Mouse (Mus musculus): ENCODE measurements around the gene Eif4enif1. TPM values are rescaled to one million over a fixed set of nuclear protein-coding genes. Genes with fewer than 3 reads are reported as not detected.
"Not testable (repeated sequence)": the region's sequence is repeated elsewhere in the genome, so short reads cannot be mapped to it uniquely, and the experiment has no call there.

Gene Eif4enif1
- total and polyA plus RNA-seq, 3 experiments = 42.8 to 235 (median 103) TPM

- not testable (repeated sequence) for H3K9ac ChIP-seq (ENCODE audit: control insufficient read depth, low read depth, low read length, poor library complexity, severe bottlenecking); H3K4me1 ChIP-seq (ENCODE audit: control insufficient read depth in 1 of 2, insufficient read depth in 2 of 2, low read length in 2 of 2); H3K9me3 ChIP-seq (replicated peaks; ENCODE audit: insufficient read depth, low read length); H3K79me2 ChIP-seq (ENCODE audit: control insufficient read depth, insufficient read depth, low read length, poor library complexity); H3K27me3 ChIP-seq (ENCODE audit: control insufficient read depth in 1 of 2, insufficient read depth in 2 of 2, low read length in 2 of 2); H3K4me3 ChIP-seq (ENCODE audit: control insufficient read depth in 1 of 2, insufficient read depth in 1 of 2, low read depth in 2 of 2, low read length in 2 of 2); H3K27ac ChIP-seq (ENCODE audit: control insufficient read depth, low read depth, low read length); H3K36me3 ChIP-seq (ENCODE audit: control insufficient read depth in 1 of 2, insufficient read depth in 2 of 2, low read length in 2 of 2)
- DNase-seq (ENCODE audit: low read depth, low spot score) = peak; percentile 29
Observed at GRCm38 (mm10) chr11:3182707-3183106, 19.5 kb upstream of the Eif4enif1 start.

- H3K4me3 ChIP-seq (ENCODE audit: control insufficient read depth in 1 of 2, insufficient read depth in 1 of 2, low read depth in 2 of 2, low read length in 2 of 2) = no peak within 1 kb of the TSS
- H3K27ac ChIP-seq (ENCODE audit: control insufficient read depth, low read depth, low read length) = no peak within 1 kb of the TSS
- no peaks in the 10 kb centered on the region for H3K36me3 ChIP-seq (ENCODE audit: control insufficient read depth in 1 of 2, insufficient read depth in 2 of 2, low read length in 2 of 2)
- H3K9ac ChIP-seq (ENCODE audit: control insufficient read depth, low read depth, low read length, poor library complexity, severe bottlenecking) = no peak within 1 kb of the TSS
- H3K4me1 ChIP-seq (ENCODE audit: control insufficient read depth in 1 of 2, insufficient read depth in 2 of 2, low read length in 2 of 2) = no peaks in the 10 kb centered on the region
- no peaks in the 10 kb centered on the region for H3K9me3 ChIP-seq (replicated peaks; ENCODE audit: insufficient read depth, low read length)
- H3K27me3 ChIP-seq (ENCODE audit: control insufficient read depth in 1 of 2, insufficient read depth in 2 of 2, low read length in 2 of 2) = no peaks in the 10 kb centered on the region
- TF ChIP-seq UBTF (IDR thresholded peaks at IDR 0.05; ENCODE audit: borderline replicate concordance, insufficient read depth, low read depth, low read length) (no peak), CTCF (IDR thresholded peaks at IDR 0.05 in 2 of 3, conservative IDR thresholded peaks at IDR 0.05 in 1 of 3; ENCODE audit: control insufficient read depth in 1 of 3, insufficient read depth in 1 of 3, low read depth in 2 of 3, low read length in 3 of 3, poor library complexity in 1 of 3, severe bottlenecking in 1 of 3) (no peak), HCFC1 (IDR thresholded peaks at IDR 0.05; ENCODE audit: low read depth, low read length) (no peak), ZNF384 (IDR thresholded peaks at IDR 0.05; ENCODE audit: low read depth, low read length) (no peak), RAD21 (IDR thresholded peaks at IDR 0.05; ENCODE audit: low read depth, low read length) (no peak), POLR2AphosphoS2 (IDR thresholded peaks at IDR 0.05; ENCODE audit: low read length) (no peak), EP300 (IDR thresholded peaks at IDR 0.05; ENCODE audit: low read depth in 1 of 2, low read length in 2 of 2) (no peak), SIN3A (IDR thresholded peaks at IDR 0.05; ENCODE audit: low read length) (no peak), MAZ (IDR thresholded peaks at IDR 0.05; ENCODE audit: low read depth, low read length) (no peak), USF1 (IDR thresholded peaks at IDR 0.05; ENCODE audit: low read depth, low read length) (no peak), MEF2A (IDR thresholded peaks at IDR 0.05; ENCODE audit: extremely low read depth, insufficient replicate concordance, low read depth, low read length, poor library complexity, severe bottlenecking) (no peak), ZKSCAN1 (IDR thresholded peaks at IDR 0.05; ENCODE audit: low read depth, low read length) (no peak), RCOR1 (IDR thresholded peaks at IDR 0.05; ENCODE audit: low read depth, low read length) (no peak), MXI1 (IDR thresholded peaks at IDR 0.05; ENCODE audit: low read depth, low read length) (no peak), ZMIZ1 (IDR thresholded peaks at IDR 0.05; ENCODE audit: low read depth, low read length) (no peak), CHD2 (IDR thresholded peaks at IDR 0.05; ENCODE audit: low read length) (no peak), POLR2AphosphoS5 (IDR thresholded peaks at IDR 0.05; ENCODE audit: borderline replicate concordance, low read depth, low read length) (no peak), TBP (IDR thresholded peaks at IDR 0.05; ENCODE audit: low read depth, low read length) (no peak)
- DNase-seq (ENCODE audit: low read depth, low spot score) = no peak
- no peaks in the 10 kb centered on the region for H3K79me2 ChIP-seq (ENCODE audit: control insufficient read depth, insufficient read depth, low read length, poor library complexity)
Observed at GRCm38 (mm10) chr11:3193363-3193762, 8.8 kb upstream of the Eif4enif1 start, which contains the start of gene Sfi1. TSS of gene Sfi1 (minus strand) at chr11:3193463.

GRCm38 (mm10) chr11:3200636-3201035, 1.6 kb upstream of the Eif4enif1 start:
- not testable (repeated sequence) for H3K9me3 ChIP-seq (replicated peaks; ENCODE audit: insufficient read depth, low read length); H3K4me3 ChIP-seq (ENCODE audit: control insufficient read depth in 1 of 2, insufficient read depth in 1 of 2, low read depth in 2 of 2, low read length in 2 of 2); H3K27me3 ChIP-seq (ENCODE audit: control insufficient read depth in 1 of 2, insufficient read depth in 2 of 2, low read length in 2 of 2); DNase-seq (ENCODE audit: low read depth, low spot score); H3K9ac ChIP-seq (ENCODE audit: control insufficient read depth, low read depth, low read length, poor library complexity, severe bottlenecking); H3K27ac ChIP-seq (ENCODE audit: control insufficient read depth, low read depth, low read length)
- H3K79me2 ChIP-seq (ENCODE audit: control insufficient read depth, insufficient read depth, low read length, poor library complexity) = peaks cover 31% of the 10 kb centered on the region
- H3K4me1 ChIP-seq (ENCODE audit: control insufficient read depth in 1 of 2, insufficient read depth in 2 of 2, low read length in 2 of 2) = peaks cover 7 to 12% of the 10 kb centered on the region in 2 experiments
- H3K36me3 ChIP-seq (ENCODE audit: control insufficient read depth in 1 of 2, insufficient read depth in 2 of 2, low read length in 2 of 2) = peaks cover 6 to 19% of the 10 kb centered on the region in 2 experiments
